Mouse (Mus musculus) cerebellum, adult 2 months (tissue): Measurements from ENCODE around the gene AC140267.1.

Experiments used
- CTCF ChIP-seq: fragments of 200-500 bp; IDR thresholded peaks from 2 replicates; pipeline ENCODE4 v1.5.1; 2011; ENCODE audit warnings: low read depth, mild to moderate bottlenecking, control low read depth, low read length, moderate library complexity, borderline replicate concordance; ENCODE audit not compliant: insufficient read depth
- POLR2A ChIP-seq: fragments of 200-500 bp; IDR thresholded peaks from 2 replicates; pipeline ENCODE4 v1.6.1; 2011; ENCODE audit warnings: low read length, control low read depth, borderline replicate concordance; ENCODE audit not compliant: insufficient read depth

GRCm38 (mm10) chr15:80257602-80258239 lies 22.1 kb downstream of the AC140267.1 start:
- no peak for TF ChIP-seq POLR2A
- no peak for TF ChIP-seq CTCF
